Mouse (Mus musculus): ENCODE data around the gene Med22. TPM values are rescaled to one million over a fixed set of nuclear protein-coding genes. Genes with fewer than 3 reads are reported as not detected.
A peak's percentile ranks its signal among the peaks of the same experiment; 100 is the strongest.
"Not testable (repeated sequence)": the region's sequence is repeated elsewhere in the genome, so short reads cannot be mapped to it uniquely, and the experiment has no call there.

Gene Med22
- polyA plus RNA-seq, 1 experiment from 2014 or later, result 38.6 TPM

DNA sequence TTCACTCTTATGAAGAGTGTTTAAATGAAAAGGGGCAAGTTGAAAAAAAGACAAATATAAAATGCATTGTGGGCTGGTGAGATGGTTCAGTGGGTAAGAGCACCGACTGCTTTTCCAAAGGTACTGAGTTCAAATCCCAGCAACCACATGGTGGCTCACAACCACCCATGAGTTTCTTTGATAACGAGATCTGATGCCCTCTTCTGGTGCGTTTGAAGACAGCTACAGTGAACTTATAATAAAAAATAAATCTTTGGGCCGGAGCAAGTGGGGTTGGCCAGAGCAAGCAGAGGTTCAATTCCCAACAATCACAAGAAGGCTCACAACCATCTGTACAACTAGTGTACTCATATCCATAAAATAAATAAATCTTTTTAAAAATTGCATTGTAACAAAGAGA, 14.6 kb downstream of the Med22 start:
- no peak overlapping the region for H3K9ac ChIP-seq (ENCODE audit: low read depth, low read length)
- H3K9me3 ChIP-seq (replicated peaks; ENCODE audit: low read length), result no peaks in the 10 kb centered on the region
- H3K4me1 ChIP-seq (replicated peaks; ENCODE audit: insufficient read depth, low read length), result no peaks in the 10 kb centered on the region
- TF ChIP-seq CTCF (IDR thresholded peaks at IDR 0.05; ENCODE audit: low read depth), result peak; percentile 31; the same call in 1 of the 2 replicates
- H3K27me3 ChIP-seq (ENCODE audit: insufficient read depth, low read length), result no peaks in the 10 kb centered on the region
- H3K4me2 ChIP-seq (ENCODE audit: low read length), result no peak overlapping the region
- 91% methylated on average over 4 of the region's 4 CpGs for WGBS
- DNase-seq (ENCODE audit: low spot score), result no peak
- no peak overlapping the region for H3K4me3 ChIP-seq (replicated peaks; ENCODE audit: low read depth, low read length)
- H3K36me3 ChIP-seq (ENCODE audit: insufficient read depth, low read length), result peaks cover 66% of the 10 kb centered on the region
- H3K27ac ChIP-seq, result no peak overlapping the region
- no peak for ATAC-seq (replicated peaks; ENCODE audit: low FRiP score, low read depth)

GRCm38 (mm10) chr2:26886170-26886569, 24.3 kb downstream of the Med22 start:
- not testable (repeated sequence) for DNase-seq (ENCODE audit: low spot score); H3K27me3 ChIP-seq (ENCODE audit: insufficient read depth, low read length); ATAC-seq (replicated peaks; ENCODE audit: low FRiP score, low read depth); H3K4me2 ChIP-seq (ENCODE audit: low read length); H3K27ac ChIP-seq; H3K4me1 ChIP-seq (replicated peaks; ENCODE audit: insufficient read depth, low read length); H3K9me3 ChIP-seq (replicated peaks; ENCODE audit: low read length); H3K9ac ChIP-seq (ENCODE audit: low read depth, low read length); H3K4me3 ChIP-seq (replicated peaks; ENCODE audit: low read depth, low read length)
- 54% methylated on average over 4 of the region's 4 CpGs for WGBS
- H3K36me3 ChIP-seq (ENCODE audit: insufficient read depth, low read length), result peaks cover 20% of the 10 kb centered on the region

DNA sequence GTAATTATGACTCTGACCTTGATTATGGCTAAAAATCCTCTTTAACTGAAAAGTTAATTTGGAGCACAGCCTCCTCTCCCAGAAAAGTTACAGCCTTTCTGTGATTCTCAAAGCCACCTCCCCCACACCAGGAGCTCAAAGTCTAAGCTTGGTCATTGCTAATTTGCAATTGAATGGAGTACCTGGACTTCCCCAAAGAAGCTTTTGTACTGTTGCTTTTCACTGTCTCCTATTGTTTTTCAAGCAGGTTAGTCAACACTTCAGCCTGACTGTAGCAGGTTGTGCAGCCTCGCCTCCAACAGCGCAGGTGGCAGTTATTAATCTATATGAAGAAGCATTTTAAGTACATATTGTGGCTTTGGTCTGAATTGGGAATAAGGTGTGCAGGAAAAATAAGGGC, 24.9 kb downstream of the Med22 start:
- ATAC-seq (replicated peaks; ENCODE audit: low FRiP score, low read depth); H3K4me1 ChIP-seq (replicated peaks; ENCODE audit: insufficient read depth, low read length); DNase-seq (ENCODE audit: low spot score); H3K27me3 ChIP-seq (ENCODE audit: insufficient read depth, low read length); H3K9me3 ChIP-seq (replicated peaks; ENCODE audit: low read length); H3K4me2 ChIP-seq (ENCODE audit: low read length); H3K4me3 ChIP-seq (replicated peaks; ENCODE audit: low read depth, low read length); H3K9ac ChIP-seq (ENCODE audit: low read depth, low read length); H3K27ac ChIP-seq: not testable (repeated sequence)
- H3K36me3 ChIP-seq (ENCODE audit: insufficient read depth, low read length), result peaks cover 15% of the 10 kb centered on the region; the same call in 1 of the 2 replicates
- WGBS, result 92% methylated on average over 2 of the region's 2 CpGs

- no peak for TF ChIP-seq CTCF (IDR thresholded peaks at IDR 0.05; ENCODE audit: low read depth)
- ATAC-seq (replicated peaks; ENCODE audit: low FRiP score, low read depth), result no peak
Measured at GRCm38 (mm10) chr2:26878571-26878970, 31.9 kb downstream of the Med22 start.

DNA sequence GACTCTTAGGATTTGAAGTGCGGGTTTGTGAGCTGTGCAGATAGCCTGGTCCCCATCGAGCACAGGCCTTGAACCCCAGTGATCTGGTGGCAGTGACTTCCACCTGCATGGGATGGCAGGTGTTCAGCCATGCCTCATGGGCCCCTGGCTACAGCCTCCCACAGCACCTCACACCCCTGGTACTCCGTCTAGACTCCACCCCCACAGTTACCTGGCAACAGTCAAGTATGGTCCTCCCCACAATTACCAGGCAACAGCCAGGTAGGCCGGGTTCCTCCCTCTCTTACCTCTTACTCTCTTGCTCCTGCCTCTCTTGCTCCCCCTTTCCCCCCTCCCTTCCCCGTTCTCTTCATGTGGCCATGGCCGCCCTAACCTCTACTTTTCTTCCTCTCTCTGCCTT, 39.8 kb downstream of the Med22 start:
- DNase-seq (ENCODE audit: low spot score) (no peak), ATAC-seq (replicated peaks; ENCODE audit: low FRiP score, low read depth) (no peak)
- Histone ChIP-seq H3K27me3 (ENCODE audit: insufficient read depth, low read length) (no peaks in the 10 kb centered on the region), H3K4me3 (replicated peaks; ENCODE audit: low read depth, low read length) (no peak overlapping the region), H3K9ac (ENCODE audit: low read depth, low read length) (no peak overlapping the region), H3K9me3 (replicated peaks; ENCODE audit: low read length) (no peaks in the 10 kb centered on the region), H3K4me1 (replicated peaks; ENCODE audit: insufficient read depth, low read length) (no peaks in the 10 kb centered on the region), H3K27ac (no peak overlapping the region), H3K4me2 (ENCODE audit: low read length) (no peak overlapping the region), H3K36me3 (ENCODE audit: insufficient read depth, low read length) (no peaks in the 10 kb centered on the region)
- WGBS, result 61% methylated on average over 6 of the region's 6 CpGs
- no peak for TF ChIP-seq CTCF (IDR thresholded peaks at IDR 0.05; ENCODE audit: low read depth)

More at GRCm38 (mm10) chr2:26878571-26878970, 31.9 kb downstream of the Med22 start:
- no peak overlapping the region for H3K27ac ChIP-seq
- DNase-seq (ENCODE audit: low spot score), result no peak
- no peak overlapping the region for H3K4me3 ChIP-seq (replicated peaks; ENCODE audit: low read depth, low read length)
- H3K4me1 ChIP-seq (replicated peaks; ENCODE audit: insufficient read depth, low read length), result no peaks in the 10 kb centered on the region
- H3K36me3 ChIP-seq (ENCODE audit: insufficient read depth, low read length), result no peaks in the 10 kb centered on the region
- no peak overlapping the region for H3K4me2 ChIP-seq (ENCODE audit: low read length)
- no peak overlapping the region for H3K9ac ChIP-seq (ENCODE audit: low read depth, low read length)
- H3K27me3 ChIP-seq (ENCODE audit: insufficient read depth, low read length), result no peaks in the 10 kb centered on the region
- no peaks in the 10 kb centered on the region for H3K9me3 ChIP-seq (replicated peaks; ENCODE audit: low read length)

- no peak within 1 kb of the TSS for H3K4me2 ChIP-seq (ENCODE audit: low read length)
- ATAC-seq (replicated peaks; ENCODE audit: low FRiP score, low read depth) (no peak), DNase-seq (ENCODE audit: low spot score) (no peak)
- H3K9me3 ChIP-seq (replicated peaks; ENCODE audit: low read length), result no peaks in the 10 kb centered on the region
- no peak within 1 kb of the TSS for H3K4me3 ChIP-seq (replicated peaks; ENCODE audit: low read depth, low read length)
- WGBS, result 64% methylated on average over 3 of the region's 3 CpGs
- H3K9ac ChIP-seq (ENCODE audit: low read depth, low read length), result no peak within 1 kb of the TSS
- no peaks in the 10 kb centered on the region for H3K36me3 ChIP-seq (ENCODE audit: insufficient read depth, low read length)
- no peaks in the 10 kb centered on the region for H3K27me3 ChIP-seq (ENCODE audit: insufficient read depth, low read length)
- H3K4me1 ChIP-seq (replicated peaks; ENCODE audit: insufficient read depth, low read length), result no peaks in the 10 kb centered on the region
- TF ChIP-seq CTCF (IDR thresholded peaks at IDR 0.05; ENCODE audit: low read depth), result no peak
- no peak within 1 kb of the TSS for H3K27ac ChIP-seq
Measured at GRCm38 (mm10) chr2:26864879-26865278, 45.6 kb downstream of the Med22 start, which contains the start of gene Abo. Abo (minus strand) TSS chr2:26864979.

GRCm38 (mm10) chr2:26862856-26863255, 47.6 kb downstream of the Med22 start:
- no peaks in the 10 kb centered on the region for H3K4me1 ChIP-seq (replicated peaks; ENCODE audit: insufficient read depth, low read length)
- no peaks in the 10 kb centered on the region for H3K9me3 ChIP-seq (replicated peaks; ENCODE audit: low read length)
- no peak overlapping the region for H3K27ac ChIP-seq
- TF ChIP-seq CTCF (IDR thresholded peaks at IDR 0.05; ENCODE audit: low read depth), result no peak
- DNase-seq (ENCODE audit: low spot score) (no peak), ATAC-seq (replicated peaks; ENCODE audit: low FRiP score, low read depth) (no peak)
- WGBS, result 79% methylated on average over 3 of the region's 3 CpGs
- no peak overlapping the region for H3K9ac ChIP-seq (ENCODE audit: low read depth, low read length)
- H3K36me3 ChIP-seq (ENCODE audit: insufficient read depth, low read length), result no peaks in the 10 kb centered on the region
- H3K4me2 ChIP-seq (ENCODE audit: low read length), result no peak overlapping the region
- H3K27me3 ChIP-seq (ENCODE audit: insufficient read depth, low read length), result no peaks in the 10 kb centered on the region
- H3K4me3 ChIP-seq (replicated peaks; ENCODE audit: low read depth, low read length), result no peak overlapping the region

Other genes starting within 250 kb of the Med22 start
- gene Lcn4, start 239.4 kb downstream of the Med22 start, polyA plus RNA-seq (2015; fragmentation: Nextera tagmentation; extraction: Ambion mirVana), result not detected in 2 replicates
- not detected in 2 replicates for gene Abo, start 45.7 kb downstream of the Med22 start, polyA plus RNA-seq (2015; fragmentation: Nextera tagmentation; extraction: Ambion mirVana)
- 19.6 and 21.2 TPM in 2 replicates for gene Surf6, start 7.8 kb downstream of the Med22 start, polyA plus RNA-seq (2015; fragmentation: Nextera tagmentation; extraction: Ambion mirVana)
- gene Rpl7a, start 87 bp upstream of the Med22 start, polyA plus RNA-seq (2015; fragmentation: Nextera tagmentation; extraction: Ambion mirVana), result 668 and 686 TPM in 2 replicates
- 37.2 and 39.4 TPM in 2 replicates for gene Surf2, start 5.7 kb upstream of the Med22 start, polyA plus RNA-seq (2015; fragmentation: Nextera tagmentation; extraction: Ambion mirVana)
- 62.5 and 64.1 TPM in 2 replicates for gene Surf1, start 5.9 kb upstream of the Med22 start, polyA plus RNA-seq (2015; fragmentation: Nextera tagmentation; extraction: Ambion mirVana)
- 186 and 216 TPM in 2 replicates for gene Surf4, start 23.3 kb upstream of the Med22 start, polyA plus RNA-seq (2015; fragmentation: Nextera tagmentation; extraction: Ambion mirVana)
- 0.07 and 0.27 TPM in 2 replicates for gene Stkld1, start 23.4 kb upstream of the Med22 start, polyA plus RNA-seq (2015; fragmentation: Nextera tagmentation; extraction: Ambion mirVana)
- 34.3 TPM in 2 replicates for gene Rexo4, start 53.7 kb upstream of the Med22 start, polyA plus RNA-seq (2015; fragmentation: Nextera tagmentation; extraction: Ambion mirVana)
- 0.04 and 0.13 TPM in 2 replicates for gene Adamts13, start 62.7 kb upstream of the Med22 start, polyA plus RNA-seq (2015; fragmentation: Nextera tagmentation; extraction: Ambion mirVana)
- 41.5 and 47.2 TPM in 2 replicates for gene Cacfd1, start 99.2 kb upstream of the Med22 start, polyA plus RNA-seq (2015; fragmentation: Nextera tagmentation; extraction: Ambion mirVana)
- gene Slc2a6, start 117.3 kb upstream of the Med22 start, polyA plus RNA-seq (2015; fragmentation: Nextera tagmentation; extraction: Ambion mirVana), result 0.49 and 0.51 TPM in 2 replicates
- gene Mymk, start 161.5 kb upstream of the Med22 start, polyA plus RNA-seq (2015; fragmentation: Nextera tagmentation; extraction: Ambion mirVana), result 0.11 TPM in 1 of 2 replicates, not detected in the other
- gene Adamtsl2, start 168.7 kb upstream of the Med22 start, polyA plus RNA-seq (2015; fragmentation: Nextera tagmentation; extraction: Ambion mirVana), result 0.80 and 0.83 TPM in 2 replicates
- not detected in 2 replicates for gene Fam163b, start 231.8 kb upstream of the Med22 start, polyA plus RNA-seq (2015; fragmentation: Nextera tagmentation; extraction: Ambion mirVana)